Mouse (Mus musculus): ENCODE measurements around the gene Arhgdia. TPM values are rescaled to one million over a fixed set of nuclear protein-coding genes. Genes with fewer than 3 reads are reported as not detected.
"Not testable (repeated sequence)": the region's sequence is repeated elsewhere in the genome, so short reads cannot be mapped to it uniquely, and the experiment has no call there.

Arhgdia gene
- polyA plus RNA-seq, 1 experiment from 2014 or later = 444 TPM

GRCm38 (mm10) chr11:120598990-120599549 is 17.6 kb upstream of the Arhgdia start:
- H3K4me3 ChIP-seq (replicated peaks; ENCODE audit: low read depth, low read length) = peak overlapping the region; percentile 97
- peaks cover 10% of the 10 kb centered on the region; the same call in 1 of the 2 replicates for H3K4me1 ChIP-seq (replicated peaks; ENCODE audit: insufficient read depth, low read length)
- TF ChIP-seq CTCF (IDR thresholded peaks at IDR 0.05; ENCODE audit: low read depth) = no peak
- H3K9me3 ChIP-seq (replicated peaks; ENCODE audit: low read length) = no peaks in the 10 kb centered on the region
- DNase-seq (ENCODE audit: low spot score) = no peak
- ATAC-seq (replicated peaks; ENCODE audit: low FRiP score, low read depth) = no peak
- H3K27ac ChIP-seq = peak overlapping the region; percentile 94
- no peaks in the 10 kb centered on the region for H3K27me3 ChIP-seq (ENCODE audit: insufficient read depth, low read length)
- peak overlapping the region; percentile 90 for H3K4me2 ChIP-seq (ENCODE audit: low read length)
- peak overlapping the region; percentile 60 for H3K9ac ChIP-seq (ENCODE audit: low read depth, low read length)
- WGBS = 38% methylated on average over 17 of the region's 17 CpGs
- H3K36me3 ChIP-seq (ENCODE audit: insufficient read depth, low read length) = peaks cover 38% of the 10 kb centered on the region

- peak within 1 kb of the TSS; percentile 99 for H3K9ac ChIP-seq (ENCODE audit: low read depth, low read length)
- ATAC-seq (replicated peaks; ENCODE audit: low FRiP score, low read depth) (peak; percentile 95), DNase-seq (ENCODE audit: low spot score) (peak; percentile 98)
- H3K4me3 ChIP-seq (replicated peaks; ENCODE audit: low read depth, low read length) = peak within 1 kb of the TSS; percentile 97
- TF ChIP-seq CTCF (IDR thresholded peaks at IDR 0.05; ENCODE audit: low read depth) = peak; percentile 14; the same call in 1 of the 2 replicates
- no peaks in the 10 kb centered on the region for H3K27me3 ChIP-seq (ENCODE audit: insufficient read depth, low read length)
- WGBS = under 1% methylated on average over 88 of the region's 88 CpGs
- H3K36me3 ChIP-seq (ENCODE audit: insufficient read depth, low read length) = peaks cover 38% of the 10 kb centered on the region
- H3K27ac ChIP-seq = peak within 1 kb of the TSS; percentile 94
- H3K4me2 ChIP-seq (ENCODE audit: low read length) = peak within 1 kb of the TSS; percentile 90
- peaks cover 10% of the 10 kb centered on the region; the same call in 1 of the 2 replicates for H3K4me1 ChIP-seq (replicated peaks; ENCODE audit: insufficient read depth, low read length)
- no peaks in the 10 kb centered on the region for H3K9me3 ChIP-seq (replicated peaks; ENCODE audit: low read length)
Observed at GRCm38 (mm10) chr11:120598283-120598989, 17.0 kb upstream of the Arhgdia start, which contains the start of the genes Alyref and Anapc11. Alyref (minus strand) TSS chr11:120598365. Anapc11 (plus strand) TSS chr11:120598421.

GRCm38 (mm10) chr11:120597240-120598235 is 16.1 kb upstream of the Arhgdia start:
- TF ChIP-seq CTCF (IDR thresholded peaks at IDR 0.05; ENCODE audit: low read depth) = no peak
- H3K4me1 ChIP-seq (replicated peaks; ENCODE audit: insufficient read depth, low read length) = peaks cover 10% of the 10 kb centered on the region; the same call in 1 of the 2 replicates
- DNase-seq (ENCODE audit: low spot score) (peak; percentile 53), ATAC-seq (replicated peaks; ENCODE audit: low FRiP score, low read depth) (peak; percentile 61)
- WGBS = 4% methylated on average over 79 of the region's 99 CpGs
- H3K4me2 ChIP-seq (ENCODE audit: low read length) = peak overlapping the region; percentile 90
- H3K27ac ChIP-seq = peak overlapping the region; percentile 94
- H3K9me3 ChIP-seq (replicated peaks; ENCODE audit: low read length) = no peaks in the 10 kb centered on the region
- peak overlapping the region; percentile 97 for H3K4me3 ChIP-seq (replicated peaks; ENCODE audit: low read depth, low read length)
- no peaks in the 10 kb centered on the region for H3K27me3 ChIP-seq (ENCODE audit: insufficient read depth, low read length)
- peak overlapping the region; percentile 99 for H3K9ac ChIP-seq (ENCODE audit: low read depth, low read length)
- peaks cover 41% of the 10 kb centered on the region for H3K36me3 ChIP-seq (ENCODE audit: insufficient read depth, low read length)

GRCm38 (mm10) chr11:120588531-120588930 is 7.1 kb upstream of the Arhgdia start:
- H3K36me3 ChIP-seq (ENCODE audit: insufficient read depth, low read length) = peaks cover 52% of the 10 kb centered on the region
- H3K4me3 ChIP-seq (replicated peaks; ENCODE audit: low read depth, low read length) = no peak overlapping the region
- no peaks in the 10 kb centered on the region for H3K27me3 ChIP-seq (ENCODE audit: insufficient read depth, low read length)
- WGBS = 90% methylated on average over 6 of the region's 6 CpGs
- H3K9me3 ChIP-seq (replicated peaks; ENCODE audit: low read length) = no peaks in the 10 kb centered on the region
- no peaks in the 10 kb centered on the region for H3K4me1 ChIP-seq (replicated peaks; ENCODE audit: insufficient read depth, low read length)
- TF ChIP-seq CTCF (IDR thresholded peaks at IDR 0.05; ENCODE audit: low read depth) = no peak
- ATAC-seq (replicated peaks; ENCODE audit: low FRiP score, low read depth) = no peak
- no peak overlapping the region for H3K9ac ChIP-seq (ENCODE audit: low read depth, low read length)
- no peak overlapping the region for H3K27ac ChIP-seq
- H3K4me2 ChIP-seq (ENCODE audit: low read length) = no peak overlapping the region
- no peak for DNase-seq (ENCODE audit: low spot score)

GRCm38 (mm10) chr11:120583937-120584336 is 2.5 kb upstream of the Arhgdia start:
- H3K4me3 ChIP-seq (replicated peaks; ENCODE audit: low read depth, low read length) = no peak overlapping the region
- ATAC-seq (replicated peaks; ENCODE audit: low FRiP score, low read depth) (no peak), DNase-seq (ENCODE audit: low spot score) (no peak)
- no peak overlapping the region for H3K9ac ChIP-seq (ENCODE audit: low read depth, low read length)
- H3K27ac ChIP-seq = no peak overlapping the region
- peaks cover 33% of the 10 kb centered on the region; the same call in 1 of the 2 replicates for H3K36me3 ChIP-seq (ENCODE audit: insufficient read depth, low read length)
- TF ChIP-seq CTCF (IDR thresholded peaks at IDR 0.05; ENCODE audit: low read depth) = 0 out of 2 replicates have a peak, but pooled peaks have one; percentile 1
- H3K4me1 ChIP-seq (replicated peaks; ENCODE audit: insufficient read depth, low read length) = peaks cover 12% of the 10 kb centered on the region
- H3K4me2 ChIP-seq (ENCODE audit: low read length) = no peak overlapping the region
- H3K27me3 ChIP-seq (ENCODE audit: insufficient read depth, low read length) = no peaks in the 10 kb centered on the region
- H3K9me3 ChIP-seq (replicated peaks; ENCODE audit: low read length) = no peaks in the 10 kb centered on the region
- 100% methylated on average over 1 of the region's 1 CpGs for WGBS

- WGBS = 87% methylated on average over 2 of the region's 2 CpGs
- H3K27me3 ChIP-seq (ENCODE audit: insufficient read depth, low read length); ATAC-seq (replicated peaks; ENCODE audit: low FRiP score, low read depth); H3K9ac ChIP-seq (ENCODE audit: low read depth, low read length); DNase-seq (ENCODE audit: low spot score); H3K4me2 ChIP-seq (ENCODE audit: low read length); H3K27ac ChIP-seq; H3K4me3 ChIP-seq (replicated peaks; ENCODE audit: low read depth, low read length); H3K9me3 ChIP-seq (replicated peaks; ENCODE audit: low read length): not testable (repeated sequence)
- H3K36me3 ChIP-seq (ENCODE audit: insufficient read depth, low read length) = peaks cover 35% of the 10 kb centered on the region
- H3K4me1 ChIP-seq (replicated peaks; ENCODE audit: insufficient read depth, low read length) = peaks cover 12% of the 10 kb centered on the region
Observed at GRCm38 (mm10) chr11:120582982-120583293, 1.5 kb upstream of the Arhgdia start.
